Mouse (Mus musculus): Measurements from ENCODE around the gene Hdgfl3. TPM values are rescaled to one million over a fixed set of nuclear protein-coding genes. Genes with fewer than 3 reads are reported as not detected.

Gene Hdgfl3
- total RNA-seq, 2 experiments from 2014 or later, result 12.3 to 14.3 TPM

DNA sequence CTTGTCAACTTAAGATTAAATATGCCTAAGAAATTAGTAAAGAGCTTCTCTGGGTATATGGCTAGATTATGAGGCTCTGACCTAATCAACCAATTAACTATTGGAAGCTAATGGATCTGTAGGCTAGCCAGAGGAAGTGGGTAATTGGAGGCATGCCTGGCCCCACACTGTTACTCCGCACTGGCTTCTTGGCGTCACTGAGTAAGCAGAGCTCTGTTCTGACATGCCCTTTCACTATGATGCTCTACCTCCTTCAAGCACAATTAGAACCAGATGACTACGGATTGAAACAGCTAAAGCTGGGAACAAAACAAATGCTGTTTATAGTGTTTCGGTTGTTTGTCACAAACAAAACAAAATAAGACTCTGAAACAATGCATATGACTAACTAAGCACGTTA is 16.0 kb downstream of the Hdgfl3 start:
- DNase-seq, result no peak
- intact Hi-C loops (cut with DNase I), result no loop called here

DNA sequence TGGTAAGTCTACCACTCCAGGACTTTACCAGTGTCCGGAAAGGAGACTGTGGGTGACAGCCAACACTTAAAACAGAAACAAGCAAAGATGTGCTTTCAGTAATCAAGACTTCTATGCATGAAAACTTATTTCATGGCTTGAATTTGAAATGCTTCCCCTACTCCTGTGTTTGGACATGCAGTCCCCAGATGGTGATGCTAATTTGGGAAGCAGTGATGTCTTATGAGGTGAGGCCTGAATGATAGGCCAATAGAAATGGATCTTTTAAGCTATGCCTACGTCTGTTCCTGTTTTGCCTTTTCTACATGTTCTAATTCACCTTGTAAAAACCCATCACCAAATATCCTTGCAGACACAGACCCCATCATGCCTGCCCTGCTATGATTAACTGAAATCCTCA is 29.3 kb downstream of the Hdgfl3 start:
- no peak for DNase-seq
- intact Hi-C loops (cut with DNase I), result no loop called here

DNA sequence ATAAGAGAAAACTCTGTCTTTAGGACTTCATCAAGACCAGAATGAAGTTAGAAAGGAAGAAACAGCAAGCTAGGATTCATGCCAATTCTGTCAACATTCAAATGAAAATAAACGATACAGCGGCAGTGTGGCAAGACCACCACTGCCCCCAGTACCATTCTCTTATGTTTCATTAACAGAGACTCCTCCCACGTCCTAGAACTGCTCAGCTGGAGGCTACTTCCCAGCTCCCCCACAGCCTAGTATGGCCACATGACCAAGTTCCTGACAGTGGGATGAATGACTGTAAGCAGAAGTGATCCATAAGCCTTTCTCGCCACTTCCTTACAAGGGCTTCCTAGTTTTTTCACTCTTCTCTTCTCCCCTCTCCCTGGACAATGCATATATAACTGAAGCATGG is 30.2 kb downstream of the Hdgfl3 start:
- DNase-seq, result no peak
- intact Hi-C loops (cut with DNase I), result no loop called here

DNA sequence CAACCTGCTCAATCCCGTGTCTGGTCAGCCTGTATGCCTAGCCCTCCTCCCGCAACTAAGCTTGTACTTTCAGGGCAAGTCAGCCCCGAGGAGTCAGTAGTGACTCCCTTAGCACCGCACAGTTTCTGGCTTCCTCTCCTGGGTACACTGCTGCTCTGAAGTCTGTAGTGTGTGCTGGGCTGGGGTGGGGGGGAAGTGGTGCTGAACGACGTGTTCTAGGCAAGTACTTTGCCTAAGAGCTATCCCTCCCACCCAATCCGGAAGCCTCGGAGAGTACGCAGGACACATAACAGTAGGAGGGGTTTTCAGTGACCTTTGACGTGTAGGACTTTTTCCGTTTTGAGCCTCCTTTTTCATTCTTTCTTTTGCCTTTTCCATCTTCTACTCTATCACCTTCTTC is 34.9 kb downstream of the Hdgfl3 start:
- intact Hi-C loops (cut with DNase I), result no loop called here
- DNase-seq, result no peak

DNA sequence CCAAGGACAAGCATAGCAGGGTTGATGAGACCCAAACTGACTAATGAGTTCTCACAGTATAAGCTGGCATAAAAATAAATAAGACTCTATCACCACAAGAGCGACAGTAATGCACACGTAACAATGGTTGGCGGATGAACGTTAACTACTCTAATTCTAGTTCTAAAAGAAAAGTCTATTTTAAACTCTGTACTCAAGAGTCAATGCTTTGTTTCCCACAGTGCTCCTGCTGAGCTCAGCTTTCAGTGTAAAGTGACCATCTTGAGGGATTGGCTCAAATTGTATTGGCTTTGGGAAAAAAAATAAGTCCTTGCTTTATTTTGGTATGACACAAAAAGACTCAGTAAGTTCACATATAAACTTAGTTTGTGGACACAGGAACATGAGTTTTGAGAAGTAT is 49.1 kb downstream of the Hdgfl3 start:
- no peak for DNase-seq
- intact Hi-C loops (cut with DNase I), result no loop called here

DNA sequence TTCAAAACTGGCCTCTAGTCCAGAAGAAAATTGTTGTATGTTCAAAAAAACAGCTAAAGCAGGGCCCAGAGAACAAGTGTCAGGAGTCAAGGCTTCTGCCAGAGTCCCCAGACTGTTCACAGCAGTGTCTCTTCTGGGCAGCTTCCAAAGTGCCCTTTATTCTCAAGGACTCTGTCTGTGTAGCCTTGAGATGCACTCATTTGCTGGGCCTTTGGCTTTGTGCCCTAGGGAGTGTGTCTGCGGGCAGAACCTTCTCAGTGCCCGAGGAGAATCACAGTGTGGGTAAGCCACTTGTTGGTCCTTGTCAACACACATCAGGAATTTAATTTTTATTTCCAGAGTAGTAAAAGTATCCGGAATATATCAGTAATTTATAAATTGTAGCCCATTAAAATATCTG is 52.7 kb downstream of the Hdgfl3 start:
- intact Hi-C loops (cut with DNase I), result no loop called here
- no peak for DNase-seq

DNA sequence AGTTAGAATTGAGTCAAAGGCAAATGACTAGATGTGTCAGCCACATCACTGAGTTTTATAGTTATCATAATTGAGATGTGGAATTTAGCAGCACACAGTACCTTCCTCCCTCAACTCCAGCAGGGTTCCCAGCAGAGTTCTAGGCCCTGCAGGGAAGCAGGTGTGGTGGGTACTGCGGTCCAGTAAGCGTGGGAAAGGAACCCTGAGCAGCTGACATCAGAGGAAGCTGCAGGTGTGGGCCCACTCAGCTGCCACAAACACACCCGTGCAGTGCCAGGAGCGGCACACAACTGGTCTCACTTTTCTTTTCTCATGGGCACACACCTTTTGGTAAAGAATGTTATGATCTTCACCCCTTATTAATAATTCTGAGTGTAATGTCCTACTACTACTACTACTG is 53.5 kb downstream of the Hdgfl3 start:
- intact Hi-C loops (cut with DNase I), result no loop called here
- no peak for DNase-seq

DNA sequence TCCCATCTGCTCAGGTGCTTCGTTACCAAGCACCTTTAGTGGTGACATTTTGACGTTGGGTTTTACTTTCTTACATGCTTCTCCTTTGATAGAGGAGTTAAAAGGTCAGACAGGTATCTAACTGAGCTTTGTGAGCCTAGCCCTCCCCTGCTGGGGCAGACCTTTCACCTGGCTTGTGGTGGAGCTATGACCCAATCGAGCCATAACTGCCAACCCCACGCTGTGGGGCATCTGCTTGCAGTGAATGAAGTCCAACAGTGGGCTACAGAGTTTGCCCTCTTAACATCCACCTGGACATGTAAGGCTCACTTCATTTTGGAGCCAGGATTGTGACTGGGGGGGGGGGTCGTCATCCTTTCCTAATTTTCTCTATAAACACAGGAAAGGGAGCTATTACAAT is 54.0 kb downstream of the Hdgfl3 start:
- intact Hi-C loops (cut with DNase I), result no loop called here
- DNase-seq, result no peak

DNA sequence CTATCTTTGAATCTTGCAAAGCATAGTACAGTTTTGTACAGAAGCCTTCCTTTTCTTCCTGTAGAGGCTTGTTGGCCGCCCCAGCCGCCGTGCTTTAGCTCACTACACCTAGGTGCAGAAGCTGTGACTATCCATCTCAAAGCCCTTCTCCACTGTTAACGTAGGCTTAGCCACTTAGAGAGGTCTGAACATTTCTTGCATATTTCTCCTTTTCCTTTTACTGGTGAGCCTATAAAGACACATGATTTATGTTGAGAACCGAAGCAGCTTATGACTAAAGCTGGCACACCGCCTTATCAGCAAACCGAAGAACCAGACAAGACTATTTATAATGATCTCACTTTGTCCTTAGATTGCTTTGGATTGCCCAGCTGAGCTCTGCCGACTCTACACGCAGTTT is 58.9 kb downstream of the Hdgfl3 start:
- intact Hi-C loops (cut with DNase I), result no loop called here
- no peak for DNase-seq

DNA sequence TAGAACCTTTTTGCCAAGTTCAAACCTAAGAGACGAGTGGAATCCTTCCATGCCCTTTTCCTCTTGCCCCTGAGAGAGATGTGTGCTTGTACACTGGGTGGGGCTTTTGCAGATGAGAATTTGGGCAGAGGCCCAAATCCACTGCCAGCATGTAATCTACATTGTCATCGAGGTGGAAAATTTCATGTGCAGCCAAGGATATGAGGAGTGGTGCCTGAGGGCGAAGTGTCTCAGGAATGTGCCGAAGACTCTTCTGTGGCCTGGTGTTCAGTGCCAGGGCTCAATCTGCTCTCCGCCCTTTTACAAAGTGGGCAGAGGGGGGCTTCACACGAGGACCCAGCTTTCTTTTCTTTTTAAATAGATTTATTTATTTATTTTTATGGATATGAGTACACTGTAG is 59.6 kb downstream of the Hdgfl3 start:
- intact Hi-C loops (cut with DNase I), result loop anchor here (5.0 kb wide), 1 partner anchor 87 kb away; the partner anchor contains the start of gene 3110040N11Rik

DNA sequence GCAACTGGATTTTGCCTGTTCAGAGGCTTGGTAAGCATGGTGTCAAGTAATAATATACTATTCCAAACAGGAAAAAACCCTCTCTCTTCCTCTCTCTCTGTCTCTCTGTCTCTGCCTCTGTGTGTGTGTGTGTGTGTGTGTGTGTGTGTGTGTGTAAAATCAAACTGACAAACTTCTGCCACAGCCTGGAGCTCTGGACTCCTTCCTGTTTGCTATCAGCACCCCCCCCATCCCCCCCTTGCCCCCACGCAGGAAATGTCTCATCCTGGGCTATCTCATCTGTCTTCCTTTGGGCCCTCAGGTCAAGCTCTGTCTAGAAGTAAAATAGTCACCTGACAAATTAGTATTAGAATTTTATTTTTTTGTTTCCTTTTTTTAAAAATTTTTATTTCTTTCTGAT is 60.5 kb downstream of the Hdgfl3 start:
- intact Hi-C loops (cut with DNase I), result loop anchor here (5.0 kb wide), 1 partner anchor 87 kb away; the partner anchor contains the start of gene 3110040N11Rik

More for the DNA sequence above, 59.6 kb downstream of the Hdgfl3 start:
- DNase-seq, result no peak

DNA sequence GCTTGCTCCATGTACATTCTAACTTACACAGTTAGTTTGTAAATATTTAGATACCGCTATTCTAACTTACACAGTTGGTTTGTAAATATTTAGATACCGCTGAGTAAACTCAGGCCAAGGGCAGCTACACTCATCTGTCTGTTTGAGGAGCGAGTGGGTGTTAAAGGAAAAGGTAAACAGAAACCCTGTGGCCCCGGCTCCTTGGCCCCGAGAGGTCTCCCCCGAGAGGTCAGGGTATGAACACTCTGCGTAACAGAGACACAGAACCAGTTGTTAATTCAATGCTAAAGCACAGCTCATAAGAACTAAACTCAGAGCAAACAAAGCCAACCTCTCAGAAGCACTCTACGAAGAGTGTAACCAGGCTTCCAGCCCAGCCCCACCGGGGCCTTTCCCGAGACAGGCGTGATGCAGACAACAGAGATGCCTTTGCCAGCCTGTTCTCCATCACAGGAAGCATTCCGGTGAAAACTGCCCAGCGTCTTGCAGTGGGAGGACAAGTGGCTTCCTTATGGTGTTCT is 61.7 kb downstream of the Hdgfl3 start:
- intact Hi-C loops (cut with DNase I), result loop anchor here (5.0 kb wide), 1 partner anchor 85 kb away; the partner anchor contains the start of gene 3110040N11Rik
- no peak for DNase-seq

More for the DNA sequence above, 60.5 kb downstream of the Hdgfl3 start:
- DNase-seq, result no peak

DNA sequence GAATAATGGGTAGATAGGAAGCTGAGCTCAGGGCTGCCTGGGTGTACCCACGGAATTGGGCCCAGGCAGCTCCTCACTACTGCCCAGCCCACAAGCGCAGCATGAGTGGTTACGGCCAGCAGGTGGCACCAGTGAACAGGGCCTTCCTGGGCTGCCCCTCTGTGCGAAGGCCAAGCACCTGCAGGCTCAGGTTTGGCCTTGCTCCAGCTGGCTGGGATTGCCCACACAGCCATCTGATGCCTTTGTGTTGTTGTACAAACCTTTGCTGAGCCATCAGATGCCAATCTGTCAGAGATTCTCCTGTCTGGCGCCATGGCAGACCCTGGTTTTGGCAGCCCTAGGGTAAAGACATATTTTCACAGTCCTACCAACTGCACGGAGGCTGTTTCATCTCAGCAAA is 66.1 kb downstream of the Hdgfl3 start:
- intact Hi-C loops (cut with DNase I), result loop anchor here (1.0 to 10.0 kb wide), 4 partner anchors 64 to 407 kb away; partner anchors contain the start of gene Hdgfl3
- DNase-seq, result peak; percentile 70 to 81

DNA sequence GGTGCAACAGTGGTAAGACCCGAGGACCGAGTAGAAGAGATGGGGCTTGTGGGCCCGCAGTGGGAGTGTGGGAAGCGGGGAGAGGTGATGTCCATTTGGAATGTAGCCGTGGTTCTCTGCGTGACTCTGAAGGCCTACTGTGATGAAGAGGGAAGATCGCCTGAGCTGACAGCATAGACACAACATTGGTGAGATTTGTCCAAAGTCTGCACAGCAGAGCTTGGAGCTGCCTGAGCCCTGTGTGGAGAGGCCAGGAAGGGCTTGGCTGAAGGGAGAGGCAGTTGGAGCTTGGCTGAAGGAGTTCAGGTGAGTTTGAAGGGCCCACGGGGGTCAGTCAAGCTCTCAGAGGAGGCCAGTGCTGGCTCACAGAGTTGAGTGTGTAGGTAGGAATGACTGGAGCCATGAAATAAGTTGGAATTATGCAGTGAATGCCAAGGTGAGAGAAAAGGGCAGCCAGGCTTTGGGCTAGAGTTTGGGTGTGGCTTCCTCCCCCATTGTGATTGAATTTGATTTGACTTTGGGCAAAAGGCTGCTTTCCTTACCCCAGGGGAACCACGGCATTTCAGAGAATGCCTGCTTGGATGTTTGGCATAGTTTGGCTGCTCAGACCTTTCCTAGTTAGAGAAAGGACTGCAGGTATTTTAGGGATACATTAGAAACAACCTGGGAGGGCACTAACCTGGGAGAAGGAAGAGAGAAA is 66.9 kb downstream of the Hdgfl3 start:
- intact Hi-C loops (cut with DNase I), result loop anchor here (5.0 to 10.0 kb wide), 3 partner anchors 65 to 407 kb away; partner anchors contain the start of gene Hdgfl3

DNA sequence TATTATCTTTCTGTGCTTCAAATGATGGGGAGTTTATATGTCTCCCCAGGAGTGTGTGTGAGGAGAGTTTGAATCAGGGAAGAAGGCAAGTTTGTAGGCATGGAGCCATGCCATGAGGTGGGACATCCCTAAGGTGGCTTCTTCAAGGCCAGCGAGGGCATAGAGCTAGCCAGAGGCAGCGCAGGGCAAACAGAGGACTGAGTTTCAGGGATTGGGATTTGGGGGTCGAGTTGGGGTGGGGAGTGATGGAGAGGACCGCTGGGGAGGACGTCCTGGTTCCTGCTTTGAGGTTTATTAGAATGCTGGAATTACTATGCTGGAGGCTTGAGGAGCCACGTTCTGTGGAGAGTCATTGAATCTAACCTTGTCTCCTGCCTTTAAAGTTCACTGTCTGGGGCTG is 68.3 kb downstream of the Hdgfl3 start:
- intact Hi-C loops (cut with DNase I), result loop anchor here (5.0 to 10.0 kb wide), 3 partner anchors 66 to 409 kb away; partner anchors contain the start of gene Hdgfl3
- DNase-seq, result no peak

More for the DNA sequence above, 66.9 kb downstream of the Hdgfl3 start:
- DNase-seq, result no peak

DNA sequence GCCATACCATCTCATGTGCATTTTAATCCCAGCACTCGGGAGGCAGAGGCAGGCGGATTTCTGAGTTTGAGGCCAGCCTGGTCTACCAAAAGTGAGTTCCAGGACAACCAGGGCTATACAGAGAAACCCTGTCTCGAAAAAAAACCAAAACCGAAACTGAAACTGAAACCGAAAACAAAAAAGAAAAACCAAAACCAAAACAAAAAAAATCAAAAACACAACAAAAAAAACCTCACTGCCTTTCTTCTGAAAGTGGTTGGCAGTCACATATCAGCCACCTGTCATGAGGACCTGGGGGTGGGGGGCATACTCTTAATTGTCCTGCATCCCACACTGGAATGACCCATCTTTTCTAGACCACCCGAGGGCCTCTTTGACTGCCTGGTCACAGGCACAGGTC is 69.7 kb downstream of the Hdgfl3 start:
- no peak for DNase-seq
- intact Hi-C loops (cut with DNase I), result loop anchor here (10.0 kb wide), 2 partner anchors 250 to 410 kb away; no protein-coding TSS in a partner anchor

DNA sequence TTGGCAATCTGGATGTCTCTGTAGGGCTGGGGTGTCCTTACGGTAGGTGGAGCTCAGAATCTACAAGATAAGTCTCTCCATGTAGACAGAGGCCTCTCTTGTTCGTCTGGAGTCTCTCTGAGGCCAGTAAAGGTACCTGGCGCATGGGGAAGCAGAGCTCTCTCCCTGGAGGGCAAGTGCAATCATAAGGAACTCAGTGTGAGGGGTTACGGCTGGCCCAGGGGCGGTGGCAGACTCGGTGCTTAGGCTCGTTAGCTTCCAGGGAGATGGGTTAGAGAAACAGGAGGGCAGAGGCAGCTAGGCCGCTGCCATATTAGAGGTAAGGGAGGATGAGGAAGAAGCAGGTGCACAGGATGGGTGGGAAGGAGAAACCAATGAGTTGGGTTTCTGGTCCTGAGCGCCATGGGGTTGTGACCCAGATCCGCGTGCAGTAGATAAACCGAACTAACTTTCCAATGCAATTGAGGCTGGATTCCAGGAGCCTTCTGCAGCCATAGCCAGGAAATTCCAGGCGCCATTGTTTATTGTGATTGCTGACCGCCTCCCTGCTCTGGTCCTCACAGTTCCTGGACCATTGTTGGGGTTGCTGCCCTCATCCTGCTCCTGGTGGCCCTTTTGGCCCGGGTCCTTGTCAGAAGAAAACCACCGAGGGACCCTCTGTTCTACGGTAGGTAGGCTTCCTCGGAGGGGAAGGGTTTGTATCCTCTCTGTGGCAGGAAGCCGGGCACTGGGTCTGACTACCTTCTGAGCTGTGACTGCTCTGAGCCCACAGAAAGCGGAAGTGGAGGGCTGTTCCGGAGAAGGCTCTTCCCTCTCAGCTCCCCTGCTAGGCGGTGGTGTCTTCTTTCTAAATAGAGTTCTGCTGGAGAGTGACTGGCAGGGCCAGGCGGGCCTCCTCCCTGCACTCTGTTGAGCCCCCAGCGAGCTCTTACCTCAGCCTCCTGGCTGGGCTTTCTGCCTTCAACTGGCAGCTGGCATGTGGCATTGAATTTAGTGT is 71.4 kb downstream of the Hdgfl3 start:
- intact Hi-C loops (cut with DNase I), result loop anchor here (10.0 kb wide), 2 partner anchors 252 to 412 kb away; no protein-coding TSS in a partner anchor
- peak in 1 of 2 experiments; percentile 45 for DNase-seq

DNA sequence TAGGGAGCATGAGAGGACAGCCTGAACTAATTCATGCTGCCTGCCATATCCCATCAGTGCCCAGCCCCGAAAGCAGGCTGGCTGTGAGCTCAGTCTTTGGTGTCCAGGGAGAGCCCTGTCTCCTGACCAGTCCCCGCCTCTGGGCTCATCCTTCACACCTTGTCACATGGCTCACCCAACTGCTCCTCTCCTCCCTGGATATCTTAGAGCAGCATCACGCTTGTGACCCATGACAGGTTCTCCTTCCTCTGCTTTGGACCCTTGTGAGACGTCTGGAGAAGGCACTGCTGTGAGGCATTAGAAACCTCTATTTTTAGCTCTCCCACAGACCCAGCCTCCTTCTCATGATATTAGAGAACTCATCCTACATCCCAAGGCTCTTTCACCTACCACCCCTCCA is 72.4 kb downstream of the Hdgfl3 start:
- DNase-seq, result no peak
- intact Hi-C loops (cut with DNase I), result loop anchor here (10.0 kb wide), 2 partner anchors 253 to 413 kb away; no protein-coding TSS in a partner anchor

DNA sequence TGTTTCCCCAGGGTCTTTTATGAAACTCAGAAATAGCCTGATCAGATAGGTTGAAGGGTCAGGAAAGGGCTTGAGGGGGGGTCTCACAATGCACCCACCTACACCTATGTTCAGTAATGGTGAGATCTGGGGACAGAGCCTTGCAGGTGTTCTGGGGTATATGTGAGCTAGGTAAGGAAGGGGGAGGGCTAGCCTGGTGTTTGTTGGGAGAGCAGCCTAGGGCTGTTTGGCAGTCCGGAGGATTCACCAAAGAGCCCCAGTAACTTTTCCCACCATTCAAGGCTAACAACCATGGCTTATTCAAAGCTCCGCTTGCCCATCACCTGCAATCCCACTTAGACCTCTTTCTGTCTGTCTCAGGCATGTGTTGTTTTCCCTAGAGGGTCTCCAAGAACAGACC is 72.8 kb downstream of the Hdgfl3 start:
- no peak for DNase-seq
- intact Hi-C loops (cut with DNase I), result loop anchor here (10.0 kb wide), 2 partner anchors 253 to 413 kb away; no protein-coding TSS in a partner anchor

DNA sequence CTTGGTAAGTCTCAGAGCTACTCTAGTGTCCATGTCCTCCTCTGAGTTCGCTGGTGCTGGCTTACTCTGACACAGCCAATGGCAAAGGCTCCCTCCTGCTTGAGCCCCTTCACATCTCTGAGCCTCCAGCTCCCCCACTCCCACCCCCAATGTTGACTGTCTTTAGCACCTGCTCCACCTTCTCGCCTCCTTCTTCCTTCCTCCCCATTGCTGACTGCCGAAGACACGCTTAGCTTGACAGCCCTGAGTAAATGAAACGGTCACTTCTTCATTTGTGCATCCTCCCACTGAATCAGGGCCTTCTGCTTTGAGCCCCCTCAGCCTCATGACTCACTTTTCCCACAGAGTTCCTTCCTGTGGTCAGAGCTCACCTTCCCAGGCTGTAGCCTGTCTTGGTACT is 73.3 kb downstream of the Hdgfl3 start:
- no peak for DNase-seq
- intact Hi-C loops (cut with DNase I), result loop anchor here (10.0 kb wide), 2 partner anchors 254 to 414 kb away; no protein-coding TSS in a partner anchor

Data from heart, postnatal 10 days (tissue).